Mouse (Mus musculus): ENCODE results near the gene Trpc1. TPM values are rescaled to one million over a fixed set of nuclear protein-coding genes. Genes with fewer than 3 reads are reported as not detected.
A peak's percentile ranks its signal among the peaks of the same experiment; 100 is the strongest.

Trpc1 gene
- total and polyA plus RNA-seq, 2 experiments from 2014 or later = 9.6 to 23.2 TPM

GRCm38 (mm10) chr9:95699273-95699672 lies 50.9 kb downstream of the Trpc1 start:
- TF ChIP-seq CTCF (IDR thresholded peaks at IDR 0.05; ENCODE audit: low read depth) = no peak
- Histone ChIP-seq H3K27ac (no peak overlapping the region), H3K27me3 (ENCODE audit: insufficient read depth, low read length) (no peaks in the 10 kb centered on the region), H3K4me3 (ENCODE audit: low read length) (no peak overlapping the region), H3K9me3 (ENCODE audit: low read length) (no peaks in the 10 kb centered on the region), H3K4me2 (ENCODE audit: low read depth, low read length) (no peak overlapping the region), H3K9ac (replicated peaks; ENCODE audit: low read length) (no peak overlapping the region), H3K36me3 (ENCODE audit: insufficient read depth, low read length) (no peaks in the 10 kb centered on the region), H3K4me1 (ENCODE audit: insufficient read depth, low read length) (no peaks in the 10 kb centered on the region)
- 45% methylated on average over 4 of the region's 4 CpGs for WGBS
- DNase-seq (ENCODE audit: low spot score) = no peak
- ATAC-seq = no peak

DNA sequence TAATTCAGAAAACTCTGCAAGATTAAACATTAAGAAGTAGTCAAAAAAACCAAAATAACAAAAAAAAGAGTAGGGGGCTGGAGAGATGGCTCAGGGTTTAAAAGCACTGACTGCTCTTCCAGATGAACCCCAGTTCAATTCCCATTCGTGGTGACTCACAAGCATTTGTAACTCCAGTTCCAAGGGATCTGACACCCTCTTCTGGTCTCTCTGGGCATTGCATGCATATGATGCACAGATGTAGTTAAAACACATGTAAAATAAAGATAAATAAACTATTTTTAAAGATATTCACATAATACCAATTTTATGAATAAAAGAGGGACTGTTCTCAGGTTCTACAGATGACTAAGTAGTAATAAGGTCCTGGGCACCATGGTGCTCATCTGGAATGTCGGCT lies 52.4 kb downstream of the Trpc1 start:
- Histone ChIP-seq H3K27me3 (ENCODE audit: insufficient read depth, low read length) (no peaks in the 10 kb centered on the region), H3K27ac (no peak overlapping the region), H3K4me2 (ENCODE audit: low read depth, low read length) (no peak overlapping the region), H3K9ac (replicated peaks; ENCODE audit: low read length) (no peak overlapping the region), H3K36me3 (ENCODE audit: insufficient read depth, low read length) (no peaks in the 10 kb centered on the region), H3K9me3 (ENCODE audit: low read length) (no peaks in the 10 kb centered on the region), H3K4me1 (ENCODE audit: insufficient read depth, low read length) (no peaks in the 10 kb centered on the region), H3K4me3 (ENCODE audit: low read length) (no peak overlapping the region)
- DNase-seq (ENCODE audit: low spot score) (peak; percentile 62), ATAC-seq (no peak)
- WGBS = 56% methylated on average over 2 of the region's 2 CpGs
- peak; percentile 68 for TF ChIP-seq CTCF (IDR thresholded peaks at IDR 0.05; ENCODE audit: low read depth)

- no peak for ATAC-seq
- TF ChIP-seq CTCF (IDR thresholded peaks at IDR 0.05; ENCODE audit: low read depth) = no peak
- Histone ChIP-seq H3K4me1 (ENCODE audit: insufficient read depth, low read length) (no peaks in the 10 kb centered on the region), H3K36me3 (ENCODE audit: insufficient read depth, low read length) (no peaks in the 10 kb centered on the region), H3K9ac (replicated peaks; ENCODE audit: low read length) (no peak overlapping the region), H3K27me3 (ENCODE audit: insufficient read depth, low read length) (no peaks in the 10 kb centered on the region), H3K9me3 (ENCODE audit: low read length) (no peaks in the 10 kb centered on the region), H3K4me3 (ENCODE audit: low read length) (no peak overlapping the region), H3K27ac (no peak overlapping the region), H3K4me2 (ENCODE audit: low read depth, low read length) (no peak overlapping the region)
- no peak for DNase-seq (ENCODE audit: low spot score)
- 69% methylated on average over 6 of the region's 6 CpGs for WGBS
Measured at GRCm38 (mm10) chr9:95696581-95696980, 53.6 kb downstream of the Trpc1 start.

- Histone ChIP-seq H3K27ac (no peak overlapping the region), H3K4me2 (ENCODE audit: low read depth, low read length) (no peak overlapping the region), H3K27me3 (ENCODE audit: insufficient read depth, low read length) (no peaks in the 10 kb centered on the region), H3K4me3 (ENCODE audit: low read length) (no peak overlapping the region), H3K36me3 (ENCODE audit: insufficient read depth, low read length) (no peaks in the 10 kb centered on the region), H3K4me1 (ENCODE audit: insufficient read depth, low read length) (no peaks in the 10 kb centered on the region), H3K9me3 (ENCODE audit: low read length) (no peaks in the 10 kb centered on the region), H3K9ac (replicated peaks; ENCODE audit: low read length) (no peak overlapping the region)
- DNase-seq (ENCODE audit: low spot score) (no peak), ATAC-seq (no peak)
- WGBS = 91% methylated on average over 15 of the region's 15 CpGs
- TF ChIP-seq CTCF (IDR thresholded peaks at IDR 0.05; ENCODE audit: low read depth) = no peak
Measured at GRCm38 (mm10) chr9:95695023-95695422, 55.2 kb downstream of the Trpc1 start.

- no peak overlapping the region for H3K4me3 ChIP-seq (ENCODE audit: low read length)
- H3K36me3 ChIP-seq (ENCODE audit: insufficient read depth, low read length) = no peaks in the 10 kb centered on the region
- no peak for TF ChIP-seq CTCF (IDR thresholded peaks at IDR 0.05; ENCODE audit: low read depth)
- H3K4me2 ChIP-seq (ENCODE audit: low read depth, low read length) = no peak overlapping the region
- H3K4me1 ChIP-seq (ENCODE audit: insufficient read depth, low read length) = no peaks in the 10 kb centered on the region
- ATAC-seq = no peak
- H3K27ac ChIP-seq = no peak overlapping the region
- 81% methylated on average over 12 of the region's 12 CpGs for WGBS
- H3K27me3 ChIP-seq (ENCODE audit: insufficient read depth, low read length) = no peaks in the 10 kb centered on the region
- no peak overlapping the region for H3K9ac ChIP-seq (replicated peaks; ENCODE audit: low read length)
- no peak for DNase-seq (ENCODE audit: low spot score)
- no peaks in the 10 kb centered on the region for H3K9me3 ChIP-seq (ENCODE audit: low read length)
Measured at GRCm38 (mm10) chr9:95694526-95694925, 55.6 kb downstream of the Trpc1 start.

DNA sequence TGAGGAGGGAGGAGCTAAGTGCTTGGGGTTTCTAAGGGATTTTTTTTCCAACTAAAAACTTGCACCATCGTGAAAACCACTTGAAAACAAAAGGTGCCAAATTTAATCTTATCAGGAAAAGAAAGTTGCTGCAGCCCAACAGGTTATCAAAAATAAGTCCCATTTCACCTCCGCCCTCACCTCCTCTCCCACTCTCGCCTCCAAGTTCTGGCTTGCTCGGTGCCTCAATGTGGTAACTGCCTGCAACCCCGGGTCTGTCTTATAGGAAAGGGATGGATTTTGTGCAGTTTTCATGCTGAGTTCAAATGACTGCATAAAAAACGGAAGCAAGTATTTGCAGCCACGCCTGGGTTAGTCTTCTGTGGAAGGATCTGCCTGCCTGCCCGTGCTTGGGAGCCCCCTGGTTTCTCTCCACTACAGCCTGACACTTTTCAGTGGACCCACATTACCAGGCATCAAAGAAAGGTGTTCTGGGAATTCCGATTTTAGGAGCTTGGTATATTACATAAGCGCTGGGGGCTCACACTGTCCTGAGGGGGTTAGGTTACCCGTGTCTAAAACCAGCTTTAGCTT lies 56.6 kb downstream of the Trpc1 start:
- H3K4me1 ChIP-seq (ENCODE audit: insufficient read depth, low read length) = no peaks in the 10 kb centered on the region
- H3K9ac ChIP-seq (replicated peaks; ENCODE audit: low read length) = no peak overlapping the region
- WGBS = 85% methylated on average over 11 of the region's 11 CpGs
- H3K4me3 ChIP-seq (ENCODE audit: low read length) = no peak overlapping the region
- DNase-seq (ENCODE audit: low spot score) (no peak), ATAC-seq (no peak)
- H3K9me3 ChIP-seq (ENCODE audit: low read length) = no peaks in the 10 kb centered on the region
- H3K27me3 ChIP-seq (ENCODE audit: insufficient read depth, low read length) = no peaks in the 10 kb centered on the region
- no peak overlapping the region for H3K4me2 ChIP-seq (ENCODE audit: low read depth, low read length)
- no peaks in the 10 kb centered on the region for H3K36me3 ChIP-seq (ENCODE audit: insufficient read depth, low read length)
- H3K27ac ChIP-seq = no peak overlapping the region
- no peak for TF ChIP-seq CTCF (IDR thresholded peaks at IDR 0.05; ENCODE audit: low read depth)

DNA sequence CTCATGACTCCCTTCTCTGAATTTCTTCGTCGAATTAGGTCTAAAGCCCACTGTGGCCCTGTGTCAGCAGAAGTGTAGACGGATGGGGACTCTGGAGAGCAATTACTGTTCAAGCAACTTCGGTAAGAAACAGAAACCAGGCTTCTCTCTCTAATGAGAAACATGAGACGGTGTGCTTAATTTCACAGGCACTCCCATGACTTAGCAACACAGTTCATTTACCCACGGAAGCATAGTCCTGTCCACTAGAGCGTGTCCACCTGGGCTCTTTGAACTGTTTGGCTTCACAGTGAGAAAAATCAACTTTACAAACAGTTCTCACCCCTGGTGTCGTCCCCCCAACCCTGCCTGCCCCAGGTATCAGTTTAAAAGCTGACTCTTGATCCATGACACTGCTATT lies 57.4 kb downstream of the Trpc1 start:
- Histone ChIP-seq H3K27ac (no peak overlapping the region), H3K9ac (replicated peaks; ENCODE audit: low read length) (no peak overlapping the region), H3K4me2 (ENCODE audit: low read depth, low read length) (no peak overlapping the region), H3K9me3 (ENCODE audit: low read length) (no peaks in the 10 kb centered on the region), H3K4me3 (ENCODE audit: low read length) (no peak overlapping the region), H3K4me1 (ENCODE audit: insufficient read depth, low read length) (no peaks in the 10 kb centered on the region), H3K27me3 (ENCODE audit: insufficient read depth, low read length) (no peaks in the 10 kb centered on the region), H3K36me3 (ENCODE audit: insufficient read depth, low read length) (no peaks in the 10 kb centered on the region)
- no peak for DNase-seq (ENCODE audit: low spot score)
- no peak for TF ChIP-seq CTCF (IDR thresholded peaks at IDR 0.05; ENCODE audit: low read depth)
- no peak for ATAC-seq
- WGBS = 66% methylated on average over 8 of the region's 8 CpGs

Data from hindbrain, postnatal 0 days (tissue).